Mouse (Mus musculus) intestine, embryonic 16.5 days (tissue): Measurements from ENCODE around the gene Ankrd66. TPM values are rescaled to one million over a fixed set of nuclear protein-coding genes. Genes with fewer than 3 reads are reported as not detected.
"Not testable (repeated sequence)": the region's sequence is repeated elsewhere in the genome, so short reads cannot be mapped to it uniquely, and the experiment has no call there.

Experiments used
- ATAC-seq: fragments of 200-750 bp; cut with Nextera tagmentation; 2 replicates; pipeline ENCODE4 v1.8.0; 2017; ENCODE audit warnings: moderate TSS enrichment, moderate library complexity
- H3K27ac ChIP-seq: fragments of 300-500 bp; sonication (generic); 2 replicates; pipeline ENCODE4 v1.5.1; 2014; ENCODE audit warnings: mild to moderate bottlenecking, low read length
- H3K27me3 ChIP-seq: fragments of 300-500 bp; sonication (generic); replicated peaks from 2 replicates; pipeline ENCODE4 v1.6.1; 2014; ENCODE audit warnings: low read length, control low read depth, mixed read lengths; ENCODE audit not compliant: control insufficient read depth, insufficient read depth
- H3K36me3 ChIP-seq: fragments of 300-500 bp; sonication (generic); 2 replicates; pipeline ENCODE4 v1.6.1; 2014; ENCODE audit warnings: low read length, control low read depth; ENCODE audit not compliant: control insufficient read depth, insufficient read depth
- H3K4me1 ChIP-seq: fragments of 300-500 bp; sonication (generic); 2 replicates; pipeline ENCODE4 v1.6.1; 2014; ENCODE audit warnings: low read length, control low read depth, mixed read lengths; ENCODE audit not compliant: control insufficient read depth, insufficient read depth
- H3K4me2 ChIP-seq: fragments of 300-500 bp; sonication (generic); 2 replicates; pipeline ENCODE4 v1.6.1; 2014; ENCODE audit warnings: low read depth, low read length, control low read depth
- H3K4me3 ChIP-seq: fragments of 300-500 bp; sonication (generic); 2 replicates; pipeline ENCODE4 v1.5.1; 2014; ENCODE audit warnings: mild to moderate bottlenecking, low read length
- H3K9ac ChIP-seq: fragments of 300-500 bp; sonication (generic); 2 replicates; pipeline ENCODE4 v1.6.1; 2014; ENCODE audit warnings: low read depth, low read length
- H3K9me3 ChIP-seq: fragments of 300-500 bp; sonication (generic); 2 replicates; pipeline ENCODE4 v1.6.1; 2016; ENCODE audit warnings: low read length, control low read depth; ENCODE audit not compliant: control insufficient read depth
- WGBS: fragments of 180-500 bp; shearing (Covaris S2); extraction: QIAGEN DNeasy Blood & Tissue Kit; methylation state at CpG from one replicate; pipeline ENCODE4 v1.1.7; 2014; 5-methylcytosine and 5-hydroxymethylcytosine counted together
- polyA plus RNA-seq: library from polyadenylated mRNA; unstranded; fragments of >200 nt; fragmentation: Nextera tagmentation; extraction: Ambion mirVana; gene quantifications from 2 replicates; pipeline ENCODE4 v1.2.1, GENCODE M21; 2015

Ankrd66 gene
- polyA plus RNA-seq, 1 experiment from 2014 or later: not detected

- Histone ChIP-seq H3K27me3 (no peaks in the 10 kb centered on the region), H3K9ac (no peak overlapping the region), H3K4me3 (no peak overlapping the region), H3K9me3 (no peaks in the 10 kb centered on the region), H3K27ac (no peak overlapping the region), H3K4me1 (no peaks in the 10 kb centered on the region; the same call in 1 of the 2 replicates), H3K36me3 (no peaks in the 10 kb centered on the region), H3K4me2 (no peak overlapping the region)
- no peak for ATAC-seq
- WGBS: 27% methylated on average over 3 of the region's 3 CpGs
Measured at GRCm38 (mm10) chr17:43551122-43551630, 7.7 kb upstream of the Ankrd66 start.

DNA sequence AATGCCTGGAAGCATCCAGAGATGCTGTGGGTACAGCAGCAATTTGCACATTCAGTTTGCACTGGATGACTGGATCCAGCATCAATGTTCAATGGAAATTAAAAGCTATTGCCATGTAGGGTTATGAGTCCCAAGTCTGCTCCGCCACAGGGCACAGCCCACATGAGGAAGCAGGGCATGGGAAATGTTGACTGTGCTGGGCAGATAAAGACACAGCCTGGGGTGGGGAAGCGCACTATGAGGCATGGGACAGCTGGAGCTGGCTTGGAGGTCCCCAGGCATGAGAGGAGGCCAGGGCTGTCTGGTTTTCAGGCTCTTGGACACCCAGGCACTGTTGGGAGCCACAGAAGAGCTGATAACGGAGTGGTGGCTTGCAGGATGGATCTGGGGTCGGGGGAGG lies 601 bp upstream of the Ankrd66 start:
- H3K9me3 ChIP-seq: no peaks in the 10 kb centered on the region
- no peaks in the 10 kb centered on the region for H3K4me1 ChIP-seq
- H3K9ac ChIP-seq: no peak overlapping the region
- H3K27ac ChIP-seq: no peak overlapping the region
- no peak overlapping the region for H3K4me3 ChIP-seq
- no peaks in the 10 kb centered on the region for H3K27me3 ChIP-seq
- H3K4me2 ChIP-seq: no peak overlapping the region
- no peaks in the 10 kb centered on the region for H3K36me3 ChIP-seq
- WGBS: 89% methylated on average over 4 of the region's 4 CpGs
- ATAC-seq: peak; percentile 77

DNA sequence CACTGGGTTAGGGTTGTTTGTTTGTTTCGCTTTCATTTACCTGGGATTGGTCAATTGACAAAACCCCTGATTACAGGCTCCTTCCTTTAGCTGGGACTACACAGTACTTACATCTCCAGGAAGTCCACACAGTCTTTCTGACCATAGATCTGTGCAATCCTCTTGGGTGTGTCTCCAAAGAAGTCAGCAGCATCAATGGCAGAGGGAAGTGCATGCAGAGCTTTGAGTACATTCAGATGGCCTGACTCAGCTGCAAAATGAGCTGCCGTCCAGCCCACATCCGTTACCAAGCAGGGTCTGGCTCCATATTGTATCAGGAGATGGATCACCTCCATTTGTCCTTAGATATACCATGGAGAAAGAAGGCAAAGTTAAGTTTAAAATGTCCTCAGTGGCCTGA lies 4.7 kb downstream of the Ankrd66 start:
- Histone ChIP-seq H3K4me2 (no peak overlapping the region), H3K36me3 (no peaks in the 10 kb centered on the region), H3K4me1 (peaks cover 3% of the 10 kb centered on the region; the same call in 1 of the 2 replicates), H3K9me3 (no peaks in the 10 kb centered on the region), H3K9ac (no peak overlapping the region), H3K27ac (no peak overlapping the region), H3K27me3 (no peaks in the 10 kb centered on the region), H3K4me3 (no peak overlapping the region)
- ATAC-seq: no peak
- 84% methylated on average over 3 of the region's 3 CpGs for WGBS

DNA sequence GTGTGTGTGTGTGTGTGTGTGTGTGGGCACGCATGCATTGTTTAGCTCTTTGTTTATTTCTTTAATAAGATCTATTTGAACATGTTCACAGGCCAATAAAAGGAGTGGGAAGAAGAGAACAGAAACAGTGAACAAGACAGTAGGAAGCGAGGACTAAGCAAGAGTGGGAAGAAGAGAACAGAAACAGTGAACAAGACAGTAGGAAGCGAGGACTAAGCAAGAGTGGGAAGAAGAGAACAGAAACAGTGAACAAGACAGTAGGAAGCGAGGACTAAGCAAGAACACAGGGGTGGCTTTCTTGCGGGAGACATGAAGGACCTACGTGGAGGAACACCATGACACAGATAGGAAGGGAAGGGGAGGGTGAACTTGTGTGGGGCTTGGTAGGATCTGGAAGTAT lies 6.6 kb downstream of the Ankrd66 start:
- H3K9me3 ChIP-seq, H3K27me3 ChIP-seq, H3K4me3 ChIP-seq, H3K27ac ChIP-seq, ATAC-seq, H3K36me3 ChIP-seq, H3K4me1 ChIP-seq, H3K4me2 ChIP-seq, H3K9ac ChIP-seq: not testable (repeated sequence)
- WGBS: 84% methylated on average over 6 of the region's 6 CpGs

- 20% methylated on average over 23 of the region's 23 CpGs for WGBS
- peak overlapping the region; percentile 50 for H3K4me2 ChIP-seq
- H3K4me1 ChIP-seq: peaks cover 3% of the 10 kb centered on the region; the same call in 1 of the 2 replicates
- peak; percentile 99 for ATAC-seq
- H3K4me3 ChIP-seq: peak overlapping the region; percentile 30
- no peaks in the 10 kb centered on the region for H3K27me3 ChIP-seq
- H3K9ac ChIP-seq: peak overlapping the region; percentile 31; the same call in 1 of the 2 replicates
- no peaks in the 10 kb centered on the region for H3K36me3 ChIP-seq
- H3K9me3 ChIP-seq: no peaks in the 10 kb centered on the region
- H3K27ac ChIP-seq: peak overlapping the region; percentile 57; the same call in 1 of the 2 replicates
Measured at GRCm38 (mm10) chr17:43534362-43535222, 8.8 kb downstream of the Ankrd66 start.

GRCm38 (mm10) chr17:43531192-43531591 lies 12.2 kb downstream of the Ankrd66 start:
- H3K9ac ChIP-seq: no peak overlapping the region
- no peak overlapping the region for H3K4me3 ChIP-seq
- 95% methylated on average over 4 of the region's 4 CpGs for WGBS
- H3K4me2 ChIP-seq: no peak overlapping the region
- H3K36me3 ChIP-seq: no peaks in the 10 kb centered on the region
- H3K27ac ChIP-seq: no peak overlapping the region
- H3K4me1 ChIP-seq: peaks cover 3% of the 10 kb centered on the region; the same call in 1 of the 2 replicates
- H3K9me3 ChIP-seq: no peaks in the 10 kb centered on the region
- H3K27me3 ChIP-seq: no peaks in the 10 kb centered on the region
- no peak for ATAC-seq

- H3K9me3 ChIP-seq: no peaks in the 10 kb centered on the region
- H3K4me3 ChIP-seq: no peak overlapping the region
- no peak overlapping the region for H3K9ac ChIP-seq
- 85% methylated on average over 2 of the region's 2 CpGs for WGBS
- H3K27me3 ChIP-seq: no peaks in the 10 kb centered on the region
- ATAC-seq: no peak
- H3K4me1 ChIP-seq: peaks cover 3% of the 10 kb centered on the region; the same call in 1 of the 2 replicates
- H3K4me2 ChIP-seq: no peak overlapping the region
- H3K36me3 ChIP-seq: no peaks in the 10 kb centered on the region
- no peak overlapping the region for H3K27ac ChIP-seq
Measured at GRCm38 (mm10) chr17:43530507-43530906, 12.9 kb downstream of the Ankrd66 start.

DNA sequence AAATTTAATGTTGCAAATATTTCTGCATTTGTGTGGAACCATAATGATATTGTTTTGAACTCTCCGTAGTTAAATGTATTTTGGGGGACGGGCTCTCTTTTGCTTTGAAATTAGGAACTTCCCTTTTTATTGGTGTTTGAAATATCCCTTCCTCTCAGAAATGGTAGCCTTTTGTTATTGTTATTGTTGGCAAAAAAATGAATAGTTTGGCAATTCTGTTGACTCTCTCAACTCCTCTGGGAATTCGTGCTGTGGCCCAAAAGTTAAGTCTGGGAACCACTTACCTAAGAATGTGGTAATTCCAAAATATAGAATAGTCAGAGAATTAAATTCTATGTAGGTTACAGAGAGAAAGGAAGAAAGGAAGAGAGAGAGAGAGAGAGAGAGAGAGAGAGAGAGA lies 23.3 kb downstream of the Ankrd66 start:
- H3K4me3 ChIP-seq: no peak overlapping the region
- no peaks in the 10 kb centered on the region for H3K36me3 ChIP-seq
- H3K4me2 ChIP-seq: no peak overlapping the region
- H3K9me3 ChIP-seq: no peaks in the 10 kb centered on the region
- no peaks in the 10 kb centered on the region for H3K4me1 ChIP-seq
- 79% methylated on average over 3 of the region's 3 CpGs for WGBS
- no peak overlapping the region for H3K9ac ChIP-seq
- H3K27ac ChIP-seq: no peak overlapping the region
- no peaks in the 10 kb centered on the region for H3K27me3 ChIP-seq
- ATAC-seq: no peak

GRCm38 (mm10) chr17:43518644-43519409 lies 24.6 kb downstream of the Ankrd66 start:
- Histone ChIP-seq H3K36me3 (no peaks in the 10 kb centered on the region), H3K27me3 (no peaks in the 10 kb centered on the region), H3K4me3 (no peak overlapping the region), H3K4me1 (no peaks in the 10 kb centered on the region), H3K27ac (no peak overlapping the region), H3K4me2 (no peak overlapping the region), H3K9me3 (no peaks in the 10 kb centered on the region), H3K9ac (no peak overlapping the region)
- peak; percentile 89 for ATAC-seq
- WGBS: 26% methylated on average over 18 of the region's 18 CpGs
